Comparison of ENCODE assay signal across 28 mouse cellular contexts in the genomic region with DNA sequence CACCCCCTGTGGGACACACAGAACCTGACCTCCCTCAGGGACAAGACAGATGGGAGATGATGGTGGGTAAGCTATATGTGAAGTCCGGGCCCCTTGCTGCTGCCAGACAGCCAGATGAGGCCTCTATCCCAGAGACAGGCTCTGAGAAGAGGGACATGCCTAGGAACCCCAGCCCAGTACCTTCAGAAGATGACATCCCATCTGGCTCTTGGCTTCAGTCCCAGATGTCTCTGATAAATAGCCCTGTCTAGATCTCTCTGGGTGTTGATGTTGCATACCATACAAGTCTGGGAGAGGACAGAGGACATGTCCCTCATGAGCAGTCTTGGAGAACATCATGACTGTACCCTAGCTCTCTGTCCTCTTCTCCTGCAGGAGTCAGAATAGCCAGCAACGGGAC. TPM values are rescaled to one million over a fixed set of nuclear protein-coding genes. Genes with fewer than 3 reads are reported as not detected.
DNase-seq lines count a peak whose midpoint lies in the region; ATAC-seq and TF ChIP-seq lines count a peak whose summit lies in the region.
"Had no signal": no experiment of that assay in that cellular context is flagged by ENCODE, and none has a peak within 500 bp of the region (broad histone marks: within the 10 kb centered on the region; RNA-seq: fewer than 3 reads in every experiment).

No protein-coding gene starts in this region.

- no peak for TF ChIP-seq CTCF in cerebellum, adult 2 months (IDR thresholded peaks at IDR 0.05; ENCODE audit: borderline replicate concordance, insufficient read depth, low read depth, low read length)
- no peak for TF ChIP-seq CTCF in hindbrain, postnatal 0 days (IDR thresholded peaks at IDR 0.05; ENCODE audit: low read depth)

- no peaks in the 10 kb centered on the region for H3K9me3 ChIP-seq in hindbrain, postnatal 0 days (ENCODE audit: low read length)
- no peaks in the 10 kb centered on the region for H3K9me3 ChIP-seq in hindbrain, embryonic 14.5 days (ENCODE audit: control insufficient read depth, low read length)
- H3K9me3 ChIP-seq: embryonic facial prominence, embryonic 13.5 days; embryonic facial prominence, embryonic 15.5 days; forebrain, embryonic 10.5 days; forebrain, embryonic 12.5 days; G1E had no signal

- peaks cover 13% of the 10 kb centered on the region for H3K4me1 ChIP-seq in cerebellum, adult 2 months (ENCODE audit: control insufficient read depth, insufficient read depth, low read length)
- H3K4me1 ChIP-seq in hindbrain, postnatal 0 days (ENCODE audit: insufficient read depth, low read length) = peaks cover 13% of the 10 kb centered on the region
- H3K4me1 ChIP-seq in hindbrain, embryonic 14.5 days (replicated peaks; ENCODE audit: control insufficient read depth, insufficient read depth, low read length) = peaks cover 36% of the 10 kb centered on the region

- no peak for TF ChIP-seq POLR2A in cerebellum, adult 2 months (IDR thresholded peaks at IDR 0.05; ENCODE audit: borderline replicate concordance, insufficient read depth, low read length)

- ATAC-seq in hindbrain, postnatal 0 days = no peak
- no peak for ATAC-seq in hindbrain, embryonic 14.5 days (ENCODE audit: low FRiP score)
- ATAC-seq: activated CD4-positive, CD25-positive, alpha-beta regulatory T cell, adult 4 months; CD4-positive, CD25-positive, alpha-beta regulatory T cell, adult 4 months; forebrain, embryonic 14.5 days; forebrain, embryonic 16.5 days; Patski had no signal

- no peak overlapping the region for H3K4me3 ChIP-seq in cerebellum, adult 2 months (replicated peaks; ENCODE audit: insufficient read depth, low read depth, low read length)
- H3K4me3 ChIP-seq in hindbrain, postnatal 0 days (ENCODE audit: low read length) = no peak overlapping the region
- H3K4me3 ChIP-seq in hindbrain, embryonic 14.5 days (replicated peaks; ENCODE audit: low read length) = no peak overlapping the region
- H3K4me3 ChIP-seq: embryonic facial prominence, embryonic 13.5 days; embryonic facial prominence, embryonic 15.5 days; erythroblast, embryonic 14.5 days; forebrain, embryonic 10.5 days; forebrain, embryonic 12.5 days had no signal

- H3K27ac ChIP-seq in cerebellum, adult 2 months (ENCODE audit: insufficient read depth, low read length) = no peak overlapping the region
- no peak overlapping the region for H3K27ac ChIP-seq in hindbrain, postnatal 0 days
- no peak overlapping the region for H3K27ac ChIP-seq in hindbrain, embryonic 14.5 days
- H3K27ac ChIP-seq: embryonic facial prominence, embryonic 13.5 days; embryonic facial prominence, embryonic 15.5 days; forebrain, embryonic 10.5 days; forebrain, embryonic 12.5 days had no signal

- no peak overlapping the region for H3K4me2 ChIP-seq in hindbrain, postnatal 0 days (ENCODE audit: low read depth, low read length)
- H3K4me2 ChIP-seq in hindbrain, embryonic 14.5 days (replicated peaks) = no peak overlapping the region
- H3K4me2 ChIP-seq: embryonic facial prominence, embryonic 13.5 days; embryonic facial prominence, embryonic 15.5 days; forebrain, embryonic 12.5 days had no signal

- DNase-seq in cerebellum, postnatal 10 days = peak; percentile 65 to 67
- DNase-seq in cerebellum, adult 2 months = no peak
- DNase-seq in hindbrain, postnatal 0 days (ENCODE audit: low spot score) = peak; percentile 42
- DNase-seq in hindbrain, embryonic 14.5 days (ENCODE audit: low spot score) = no peak
- DNase-seq in retina, postnatal 1 day = peak; percentile 19
- DNase-seq in retina, embryonic 14.5 days (ENCODE audit: low spot score) = no peak
- DNase-seq: adrenal gland, adult 8-10 months; adrenal gland, postnatal 14 days; adrenal gland, postnatal 36 days; B cell, adult 2 months; cerebellum, adult 11 months; cerebellum, adult 18-20 months; cerebellum, adult 9-10 months; cerebellum, postnatal 36 days; embryo, embryonic 11 days had no signal

- H3K36me3 ChIP-seq in hindbrain, postnatal 0 days (ENCODE audit: insufficient read depth, low read length) = no peaks in the 10 kb centered on the region
- no peaks in the 10 kb centered on the region for H3K36me3 ChIP-seq in hindbrain, embryonic 14.5 days (replicated peaks; ENCODE audit: control insufficient read depth, insufficient read depth)
- H3K36me3 ChIP-seq: embryonic facial prominence, embryonic 13.5 days; embryonic facial prominence, embryonic 15.5 days; forebrain, embryonic 10.5 days; forebrain, embryonic 12.5 days; G1E had no signal

- H3K27me3 ChIP-seq in cerebellum, adult 2 months (ENCODE audit: control insufficient read depth, insufficient read depth, low read length) = no peaks in the 10 kb centered on the region
- no peaks in the 10 kb centered on the region for H3K27me3 ChIP-seq in hindbrain, postnatal 0 days (ENCODE audit: insufficient read depth, low read length)
- no peaks in the 10 kb centered on the region for H3K27me3 ChIP-seq in hindbrain, embryonic 14.5 days (ENCODE audit: control insufficient read depth, insufficient read depth, low read length)
- H3K27me3 ChIP-seq: embryonic facial prominence, embryonic 13.5 days; embryonic facial prominence, embryonic 15.5 days; Patski had no signal

- H3K9ac ChIP-seq in hindbrain, postnatal 0 days (replicated peaks; ENCODE audit: low read length) = no peak overlapping the region
- no peak overlapping the region for H3K9ac ChIP-seq in hindbrain, embryonic 14.5 days
- H3K9ac ChIP-seq: embryonic facial prominence, embryonic 13.5 days; embryonic facial prominence, embryonic 15.5 days; forebrain, embryonic 12.5 days had no signal

- WGBS in cerebellum, adult 2 months = 49% methylated on average over 2 of the region's 2 CpGs
- WGBS in hindbrain, postnatal 0 days = 67% methylated on average over 2 of the region's 2 CpGs
- 67% methylated on average over 2 of the region's 2 CpGs for WGBS in hindbrain, embryonic 14.5 days

RNA-seq across cellular contexts. Expression of gene Disp3, which starts 42.5 kb away (rescaled TPM):
- polyA plus RNA-seq in cerebellum, adult 2 months (2012; rRNA removed) = 13.6 and 15.3 TPM in 2 replicates
- 31.6 and 53.0 TPM in 2 replicates for total RNA-seq in hindbrain, postnatal 0 days (2014; rRNA removed)
- 7.7 and 8.4 TPM in 2 replicates for polyA plus RNA-seq in hindbrain, postnatal 0 days (2015; fragmentation: Nextera tagmentation; extraction: Ambion mirVana)
- 16.6 and 16.9 TPM in 2 replicates for polyA plus RNA-seq in hindbrain, embryonic 14.5 days (2014; fragmentation: Nextera tagmentation; extraction: Ambion mirVana)
- total RNA-seq: CH12.LX; common myeloid progenitor, adult 5-6 weeks; G1E had no signal
- polyA plus RNA-seq: activated CD4-positive, CD25-positive, alpha-beta regulatory T cell, adult 4 months; CD4-positive, CD25-positive, alpha-beta regulatory T cell, adult 4 months; erythroblast, embryonic 14.5 days had no signal

Comparison
In these comparisons a context has a peak if more than half of its experiments do, and no peak if none do; other contexts are left out.
1. DNase-seq: peak in cerebellum, postnatal 10 days (2 of 2), hindbrain, postnatal 0 days (single experiment) and retina, postnatal 1 day (single experiment); none in cerebellum, adult 2 months (0 of 2), hindbrain, embryonic 14.5 days (single experiment) and retina, embryonic 14.5 days (single experiment).